Mouse (Mus musculus) kidney, embryonic 16.5 days (tissue): ENCODE data around the gene Gfod2. TPM values are rescaled to one million over a fixed set of nuclear protein-coding genes. Genes with fewer than 3 reads are reported as not detected.

ENCODE experiments used
- ATAC-seq: fragments of 200-750 bp; cut with Nextera tagmentation; 2 replicates; pipeline ENCODE4 v1.8.0; 2017; ENCODE audit warnings: moderate TSS enrichment; ENCODE audit not compliant: low FRiP score, low TSS enrichment
- H3K27ac ChIP-seq: fragments of 300-500 bp; sonication (generic); 2 replicates; pipeline ENCODE4 v1.5.1; 2014; ENCODE audit warnings: low read length
- H3K27me3 ChIP-seq: fragments of 300-500 bp; sonication (generic); 2 replicates; pipeline ENCODE4 v1.6.1; 2014; ENCODE audit warnings: low read length, control low read depth, mixed read lengths; ENCODE audit not compliant: insufficient read depth
- H3K36me3 ChIP-seq: fragments of 300-500 bp; sonication (generic); 2 replicates; pipeline ENCODE4 v1.6.1; 2014; ENCODE audit warnings: low read length, control low read depth, mixed read lengths; ENCODE audit not compliant: insufficient read depth
- H3K4me1 ChIP-seq: fragments of 300-500 bp; sonication (generic); 2 replicates; pipeline ENCODE4 v1.6.1; 2014; ENCODE audit warnings: low read length, control low read depth, mixed read lengths; ENCODE audit not compliant: insufficient read depth
- H3K4me2 ChIP-seq: fragments of 300-500 bp; sonication (generic); replicated peaks from 2 replicates; pipeline ENCODE4 v1.6.1; 2014; ENCODE audit warnings: low read depth, low read length
- H3K4me3 ChIP-seq: fragments of 300-500 bp; sonication (generic); 2 replicates; pipeline ENCODE4 v1.5.1; 2014; ENCODE audit warnings: mild to moderate bottlenecking, low read length
- H3K9ac ChIP-seq: fragments of 300-500 bp; sonication (generic); replicated peaks from 2 replicates; pipeline ENCODE4 v1.6.1; 2014; ENCODE audit warnings: low read length
- H3K9me3 ChIP-seq: fragments of 300-500 bp; sonication (generic); 2 replicates; pipeline ENCODE4 v1.6.1; 2016; ENCODE audit warnings: low read length, control low read depth
- WGBS: fragments of 180-500 bp; shearing (Covaris S2); extraction: QIAGEN DNeasy Blood & Tissue Kit; methylation state at CpG from one replicate; pipeline ENCODE4 v1.1.7; 2014; 5-methylcytosine and 5-hydroxymethylcytosine counted together
- polyA plus RNA-seq: library from polyadenylated mRNA; unstranded; fragments of >200 nt; fragmentation: Nextera tagmentation; extraction: Ambion mirVana; gene quantifications from 2 replicates; pipeline ENCODE4 v1.2.1, GENCODE M21; 2015

Gene Gfod2
- polyA plus RNA-seq, 1 experiment from 2014 or later: 24.9 TPM

DNA sequence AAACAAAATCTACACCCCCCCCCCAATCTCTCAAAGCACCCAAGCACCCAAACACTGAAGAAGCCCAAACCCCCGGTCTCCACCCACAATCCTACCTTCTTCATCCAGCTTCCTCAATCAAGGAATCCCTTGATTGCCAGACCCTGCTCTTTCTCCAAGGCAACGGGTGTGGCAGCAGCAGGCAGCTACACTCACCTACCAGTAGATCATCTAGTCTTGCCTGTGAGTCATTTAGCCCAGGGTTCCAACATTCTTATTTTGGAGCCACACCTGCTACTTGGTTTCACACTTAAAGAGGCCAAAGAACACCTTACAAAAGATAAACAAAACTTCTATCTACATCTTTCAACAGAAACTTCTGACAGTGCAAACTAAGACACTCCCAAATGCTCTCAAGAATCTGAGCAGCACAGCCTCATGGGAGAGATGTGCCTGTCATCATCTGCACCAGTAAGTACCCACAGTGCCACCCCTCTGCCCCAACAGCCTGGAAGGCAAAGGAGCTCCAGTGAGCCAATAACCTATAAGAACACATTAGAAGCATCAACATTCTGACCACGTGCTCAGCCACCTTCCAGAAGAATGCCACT lies 35.6 kb upstream of the Gfod2 start:
- H3K4me3 ChIP-seq: no peak overlapping the region
- H3K9ac ChIP-seq: no peak overlapping the region
- no peaks in the 10 kb centered on the region for H3K27me3 ChIP-seq
- H3K27ac ChIP-seq: no peak overlapping the region
- H3K36me3 ChIP-seq: no peaks in the 10 kb centered on the region
- H3K9me3 ChIP-seq: no peaks in the 10 kb centered on the region
- WGBS: 85% methylated on average over 3 of the region's 3 CpGs
- H3K4me1 ChIP-seq: peaks cover 7% of the 10 kb centered on the region
- ATAC-seq: no peak
- H3K4me2 ChIP-seq: no peak overlapping the region

DNA sequence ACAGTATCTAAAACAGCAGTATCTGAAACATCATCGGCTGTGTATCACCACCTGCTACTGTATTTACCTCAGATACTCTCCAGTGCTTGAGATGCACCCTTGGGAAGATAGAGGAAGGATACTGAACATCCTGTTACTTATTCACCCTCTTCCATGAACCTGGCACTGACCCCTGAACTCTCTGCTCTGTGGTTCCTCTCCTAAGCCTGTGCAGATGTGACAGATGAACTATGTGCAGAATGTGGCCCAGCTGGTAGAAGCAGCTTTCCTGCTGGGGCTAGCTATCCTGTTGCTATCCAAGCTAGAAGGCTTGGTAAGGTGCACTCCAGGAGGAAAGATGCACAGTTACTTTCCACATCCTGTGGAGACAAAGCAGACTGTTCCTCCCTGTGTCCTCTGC lies 34.9 kb upstream of the Gfod2 start:
- Histone ChIP-seq H3K9ac (no peak overlapping the region), H3K9me3 (no peaks in the 10 kb centered on the region), H3K27ac (no peak overlapping the region), H3K4me3 (no peak overlapping the region), H3K27me3 (no peaks in the 10 kb centered on the region), H3K4me1 (no peaks in the 10 kb centered on the region), H3K4me2 (no peak overlapping the region), H3K36me3 (no peaks in the 10 kb centered on the region)
- WGBS: 96% methylated on average over 1 of the region's 1 CpGs
- no peak for ATAC-seq

GRCm38 (mm10) chr8:105789626-105790025 lies 31.2 kb upstream of the Gfod2 start:
- Histone ChIP-seq H3K4me3 (no peak overlapping the region), H3K27me3 (no peaks in the 10 kb centered on the region), H3K4me2 (no peak overlapping the region), H3K27ac (no peak overlapping the region), H3K9me3 (no peaks in the 10 kb centered on the region), H3K9ac (no peak overlapping the region), H3K36me3 (peaks cover 10% of the 10 kb centered on the region; the same call in 1 of the 2 replicates), H3K4me1 (no peaks in the 10 kb centered on the region)
- ATAC-seq: no peak

- ATAC-seq: no peak
- Histone ChIP-seq H3K9me3 (no peaks in the 10 kb centered on the region), H3K4me3 (no peak overlapping the region), H3K4me2 (no peak overlapping the region), H3K36me3 (peaks cover 10% of the 10 kb centered on the region; the same call in 1 of the 2 replicates), H3K27ac (no peak overlapping the region), H3K4me1 (no peaks in the 10 kb centered on the region), H3K27me3 (no peaks in the 10 kb centered on the region), H3K9ac (no peak overlapping the region)
- 69% methylated on average over 4 of the region's 4 CpGs for WGBS
These were observed 30.5 kb upstream of the Gfod2 start for GRCm38 (mm10) chr8:105788927-105789326.

- no peaks in the 10 kb centered on the region for H3K9me3 ChIP-seq
- H3K4me1 ChIP-seq: no peaks in the 10 kb centered on the region
- 83% methylated on average over 2 of the region's 2 CpGs for WGBS
- H3K27me3 ChIP-seq: no peaks in the 10 kb centered on the region
- no peak overlapping the region for H3K27ac ChIP-seq
- ATAC-seq: no peak
- no peak overlapping the region for H3K4me3 ChIP-seq
- H3K4me2 ChIP-seq: no peak overlapping the region
- H3K9ac ChIP-seq: no peak overlapping the region
- H3K36me3 ChIP-seq: peaks cover 10% of the 10 kb centered on the region; the same call in 1 of the 2 replicates
These were observed 29.8 kb upstream of the Gfod2 start for GRCm38 (mm10) chr8:105788241-105788640.

DNA sequence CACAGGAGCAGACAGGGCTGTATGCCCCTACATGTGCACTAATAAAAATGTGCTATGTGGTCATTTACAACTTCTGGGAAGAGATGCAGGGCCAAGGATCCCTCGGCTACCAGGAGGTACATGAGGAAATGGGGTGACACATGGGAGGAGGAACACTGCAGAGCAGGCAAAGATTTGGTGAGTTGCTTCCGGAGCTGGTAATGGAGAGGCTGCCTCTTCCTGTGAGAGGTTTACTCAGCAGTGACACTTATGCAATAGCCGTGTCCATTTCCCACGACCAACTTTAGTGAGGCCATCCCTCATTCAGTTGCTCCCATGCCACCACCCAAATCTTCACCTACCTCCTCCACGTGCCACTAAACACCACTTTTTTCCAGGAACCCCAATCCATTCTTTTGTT lies 21.8 kb upstream of the Gfod2 start:
- peaks cover 35% of the 10 kb centered on the region for H3K36me3 ChIP-seq
- no peaks in the 10 kb centered on the region for H3K4me1 ChIP-seq
- ATAC-seq: no peak
- no peaks in the 10 kb centered on the region for H3K27me3 ChIP-seq
- H3K9me3 ChIP-seq: no peaks in the 10 kb centered on the region
- no peak overlapping the region for H3K4me3 ChIP-seq
- H3K9ac ChIP-seq: no peak overlapping the region
- H3K27ac ChIP-seq: no peak overlapping the region
- no peak overlapping the region for H3K4me2 ChIP-seq
- 93% methylated on average over 5 of the region's 5 CpGs for WGBS

DNA sequence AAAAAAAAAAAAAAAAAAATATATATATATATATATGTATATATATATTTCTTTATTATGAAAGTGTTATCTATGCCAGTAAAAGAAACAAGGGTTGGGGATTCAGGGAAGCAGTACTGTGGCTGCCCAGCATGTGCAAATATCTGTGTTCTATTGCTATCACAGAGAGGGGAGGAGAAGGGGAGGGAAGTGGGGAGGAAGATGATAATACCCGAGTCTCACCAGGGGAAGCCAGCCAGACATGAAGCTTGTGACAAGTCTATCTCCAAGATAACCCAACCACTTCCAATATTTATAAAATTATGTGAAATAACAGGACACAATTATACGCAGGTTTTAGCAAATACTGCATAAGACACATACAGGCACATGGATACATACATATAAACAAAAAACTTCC lies 19.4 kb upstream of the Gfod2 start:
- no peak overlapping the region for H3K4me2 ChIP-seq
- no peak overlapping the region for H3K27ac ChIP-seq
- no peaks in the 10 kb centered on the region for H3K27me3 ChIP-seq
- 90% methylated on average over 2 of the region's 2 CpGs for whole genome bisulfite sequencing
- H3K36me3 ChIP-seq: peaks cover 60% of the 10 kb centered on the region
- no peaks in the 10 kb centered on the region for H3K4me1 ChIP-seq
- no peak overlapping the region for H3K9ac ChIP-seq
- ATAC-seq: no peak
- H3K9me3 ChIP-seq: no peaks in the 10 kb centered on the region
- no peak overlapping the region for H3K4me3 ChIP-seq

GRCm38 (mm10) chr8:105774498-105774897 lies 16.0 kb upstream of the Gfod2 start:
- Histone ChIP-seq H3K9me3 (no peaks in the 10 kb centered on the region), H3K9ac (no peak overlapping the region), H3K4me1 (no peaks in the 10 kb centered on the region), H3K27me3 (no peaks in the 10 kb centered on the region), H3K27ac (no peak overlapping the region), H3K4me3 (no peak overlapping the region), H3K36me3 (peaks cover 74% of the 10 kb centered on the region), H3K4me2 (no peak overlapping the region)
- no peak for ATAC-seq
- 92% methylated on average over 5 of the region's 5 CpGs for WGBS

- Histone ChIP-seq H3K36me3 (peaks cover 73% of the 10 kb centered on the region), H3K27ac (no peak overlapping the region), H3K9me3 (no peaks in the 10 kb centered on the region), H3K4me1 (no peaks in the 10 kb centered on the region), H3K9ac (no peak overlapping the region), H3K27me3 (no peaks in the 10 kb centered on the region), H3K4me2 (no peak overlapping the region), H3K4me3 (no peak overlapping the region)
- WGBS: 100% methylated on average over 1 of the region's 1 CpGs
- ATAC-seq: no peak
These were observed 15.0 kb upstream of the Gfod2 start for GRCm38 (mm10) chr8:105773441-105773861.

DNA sequence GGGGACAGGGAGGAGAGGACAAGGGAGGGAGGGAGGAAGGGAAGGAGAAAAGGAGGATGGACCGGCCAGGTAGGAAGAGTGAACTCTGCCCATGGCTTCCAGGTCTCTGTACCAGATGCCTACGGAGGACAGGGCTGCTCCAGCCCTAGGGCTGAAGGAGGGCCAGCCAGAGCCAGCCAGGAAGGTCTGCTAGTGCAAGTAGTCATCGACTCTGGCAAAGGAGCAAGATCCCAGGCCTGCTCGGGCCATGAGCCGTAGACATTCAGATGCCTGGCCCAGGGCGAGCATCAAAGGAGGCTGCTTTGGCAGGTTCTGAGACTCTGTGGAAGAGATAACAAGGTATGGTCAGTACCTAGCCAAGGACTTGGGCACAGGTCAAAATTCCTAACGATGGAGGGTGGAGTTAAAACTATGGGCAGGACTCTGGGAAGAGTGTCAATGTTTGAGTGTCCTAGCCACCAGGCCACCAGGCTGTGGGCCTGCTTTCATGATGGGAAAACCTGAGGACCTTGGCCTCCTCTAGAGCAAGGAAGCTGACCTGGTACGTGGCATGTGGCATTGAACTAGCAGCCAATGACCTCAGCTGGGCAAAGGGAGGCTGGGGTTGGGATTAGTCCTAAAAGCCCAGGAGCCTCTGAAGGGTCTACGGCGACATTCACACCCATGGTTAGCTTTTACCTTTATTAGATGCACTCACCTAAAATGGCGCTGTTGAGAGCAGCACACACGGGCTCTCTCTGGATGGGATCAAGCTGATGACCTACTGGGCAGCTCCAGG lies 13.1 kb upstream of the Gfod2 start:
- H3K36me3 ChIP-seq: peaks cover 69% of the 10 kb centered on the region
- no peak overlapping the region for H3K27ac ChIP-seq
- H3K9ac ChIP-seq: no peak overlapping the region
- H3K9me3 ChIP-seq: no peaks in the 10 kb centered on the region
- no peak overlapping the region for H3K4me3 ChIP-seq
- no peaks in the 10 kb centered on the region for H3K27me3 ChIP-seq
- no peak for ATAC-seq
- H3K4me2 ChIP-seq: no peak overlapping the region
- 92% methylated on average over 12 of the region's 12 CpGs for WGBS
- H3K4me1 ChIP-seq: no peaks in the 10 kb centered on the region
